Mouse (Mus musculus) left cerebral cortex, adult 6 months (tissue): ENCODE data around the gene Zscan2. TPM values are rescaled to one million over a fixed set of nuclear protein-coding genes. Genes with fewer than 3 reads are reported as not detected.

Experiments
- long read RNA-seq, 2 experiments: library from polyadenylated mRNA; unstranded; transcript quantifications; one replicate each; pipeline ENCODE4 v2.0.0; 2019 to 2020
- polyA plus RNA-seq: library from polyadenylated mRNA; unstranded; fragments of <200 nt; fragmentation: Nextera tagmentation; gene quantifications from 2 replicates; pipeline ENCODE4 v1.2.3, GENCODE M21; 2021

Zscan2 gene
- polyA plus RNA-seq = 1.0 and 1.8 TPM in 2 replicates
- long read RNA-seq, experiment 1 = 0 reads
- long read RNA-seq, experiment 2, partial matches to known transcripts = 0 of 3 reads
- long read RNA-seq, experiment 2, other reads (novel, unspliced or antisense) = 2 of 3 reads

DNA sequence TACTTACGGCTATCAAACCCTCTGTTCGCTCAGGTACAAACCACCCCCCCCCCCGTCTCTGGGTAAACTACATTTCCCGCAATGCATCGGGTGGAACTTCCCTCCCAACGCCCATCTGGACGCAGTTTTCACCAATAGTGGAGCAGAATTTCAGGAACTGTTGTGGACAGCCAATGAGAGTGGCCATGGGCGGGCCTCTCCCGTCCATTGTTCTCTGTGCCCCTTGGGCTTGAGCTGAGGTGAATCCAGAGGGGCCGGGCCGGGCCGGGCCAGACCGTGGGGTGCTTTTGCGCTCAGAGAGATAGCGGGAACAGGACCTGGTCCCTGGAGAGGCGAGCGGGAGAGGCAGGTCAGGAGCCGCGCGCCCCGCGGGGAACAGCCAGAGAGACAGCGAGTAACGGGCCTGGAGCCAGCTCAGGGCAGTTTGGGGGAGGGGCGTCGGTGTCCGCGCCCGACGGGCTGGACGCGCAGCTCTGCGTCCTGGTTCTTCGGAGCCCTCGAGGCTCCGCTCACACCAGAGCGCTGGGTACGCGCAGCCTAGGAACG, at the start of gene Zscan2:
TSS of gene Zscan2 (plus strand) at position 192 of the 546 bp plus-strand sequence.

DNA sequence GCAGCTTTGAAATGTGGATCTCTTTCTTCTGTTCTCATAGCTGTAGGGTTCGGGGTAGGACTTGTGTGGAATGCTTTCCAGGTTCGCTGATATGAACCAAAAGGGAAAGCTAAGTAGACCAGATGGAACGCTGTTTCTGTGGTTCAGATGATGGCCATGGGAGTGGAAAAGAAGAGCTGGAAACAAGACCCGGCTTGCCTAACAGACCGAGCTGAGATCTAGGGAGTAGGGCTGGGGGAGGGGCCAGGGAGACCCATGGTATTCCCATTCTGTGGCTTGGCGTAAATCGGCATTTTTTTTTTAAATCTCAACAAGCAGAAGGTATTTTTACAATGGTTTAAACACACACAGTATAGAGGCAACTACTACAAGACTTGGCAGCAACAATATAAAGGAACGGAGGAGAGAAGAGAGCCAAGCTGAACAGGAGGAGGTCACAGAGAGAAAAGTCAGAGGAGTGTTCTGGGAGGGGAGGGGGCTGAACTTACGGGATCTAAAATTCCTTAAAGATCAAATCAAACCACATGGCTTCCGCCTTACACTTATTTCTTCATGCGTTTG, 34.8 kb upstream of the Zscan2 start, which contains the start of gene Iqgap1:
TSS of gene Iqgap1 (minus strand) at position 132 of the 561 bp plus-strand sequence.

DNA sequence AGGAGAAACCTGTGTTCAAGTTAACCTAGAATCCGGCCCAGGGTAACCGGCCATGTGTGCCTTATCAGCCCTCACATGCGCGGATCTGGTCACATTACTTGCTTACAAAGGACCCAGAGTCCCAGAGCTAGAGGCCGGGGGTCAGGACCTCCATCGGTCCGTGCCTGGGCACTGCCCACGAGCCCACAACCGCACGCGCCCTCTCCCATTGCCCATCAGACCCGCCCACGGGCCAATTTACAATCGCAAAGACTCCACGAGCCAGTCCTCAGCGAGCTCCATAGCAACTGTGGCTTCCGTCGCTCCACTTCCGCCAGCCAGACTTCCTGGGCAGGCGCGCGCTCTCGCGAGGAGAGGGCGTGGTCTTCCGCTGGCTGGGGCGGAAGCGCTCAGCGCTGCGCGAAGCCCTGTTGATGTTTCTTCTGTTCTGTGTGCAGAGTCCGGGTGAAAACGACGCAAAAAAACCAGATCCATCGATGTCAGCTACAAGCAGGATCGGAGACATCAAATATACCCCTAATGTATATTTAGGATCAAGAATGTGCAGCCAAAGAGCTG, 40.3 kb downstream of the Zscan2 start, which contains the start of gene Wdr73:
TSS of gene Wdr73 (minus strand) at position 326 of the 558 bp plus-strand sequence.

DNA sequence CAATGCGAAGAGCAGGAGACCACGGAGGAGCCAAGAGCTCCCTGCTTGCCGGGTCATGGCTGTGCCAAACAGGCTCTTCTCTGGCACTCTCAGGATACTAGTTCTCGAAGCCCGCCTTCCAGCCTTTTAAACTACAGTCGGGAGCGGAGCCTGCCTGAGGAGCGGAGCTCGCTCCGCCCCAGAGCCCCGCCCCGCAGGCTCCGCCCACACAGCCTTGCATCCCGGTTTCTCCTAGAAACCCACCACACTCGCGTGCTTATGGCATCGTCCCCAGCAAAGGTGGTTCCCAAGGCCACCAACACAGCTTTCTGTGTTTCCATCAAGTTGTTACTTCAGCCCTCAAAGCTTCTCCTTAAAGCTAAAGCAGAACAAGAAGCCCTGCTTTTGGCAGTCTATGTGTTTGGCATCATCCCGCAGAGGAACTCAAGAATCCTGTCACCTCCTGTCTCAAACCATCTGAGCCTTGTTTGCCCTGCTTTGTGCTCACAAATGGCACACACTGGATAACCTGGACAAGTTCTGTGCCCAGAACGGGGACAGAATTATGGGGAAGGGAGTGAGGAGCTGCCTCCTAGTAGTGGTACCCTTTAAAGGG, 44.3 kb downstream of the Zscan2 start, which contains the start of gene Nmb:
TSS of gene Nmb (minus strand) at position 156 of the 595 bp plus-strand sequence.

Other genes starting within 250 kb of the Zscan2 start
- gene Crtc3, start 172.0 kb upstream of the Zscan2 start, polyA plus RNA-seq = 3.7 and 6.2 TPM in 2 replicates
- gene Iqgap1, start 34.9 kb upstream of the Zscan2 start, polyA plus RNA-seq = 3.0 and 4.5 TPM in 2 replicates
- 16.0 and 23.3 TPM in 2 replicates for gene Wdr73, start 40.3 kb downstream of the Zscan2 start, polyA plus RNA-seq
- 4.7 and 5.7 TPM in 2 replicates for gene Nmb, start 44.2 kb downstream of the Zscan2 start, polyA plus RNA-seq
- 61.4 and 75.5 TPM in 2 replicates for gene Sec11a, start 86.9 kb downstream of the Zscan2 start, polyA plus RNA-seq
- gene Zfp592, start 132.8 kb downstream of the Zscan2 start, polyA plus RNA-seq = 2.5 and 4.0 TPM in 2 replicates
- gene Alpk3, start 196.7 kb downstream of the Zscan2 start, polyA plus RNA-seq = 0.09 and 0.34 TPM in 2 replicates